Comparison of ENCODE assay signal across 8 mouse cellular contexts in genomic region chr2:57122986-57123980, GRCm38 (mm10). TPM values are rescaled to one million over a fixed set of nuclear protein-coding genes. Genes with fewer than 3 reads are reported as not detected.
DNase-seq lines count a peak whose midpoint lies in the region; ATAC-seq and TF ChIP-seq lines count a peak whose summit lies in the region.

No protein-coding gene starts in this region.

- under 1% methylated on average over 54 of the region's 67 CpGs for WGBS in heart, embryonic 14.5 days
- under 1% methylated on average over 63 of the region's 67 CpGs for WGBS in kidney, postnatal 0 days
- 2% methylated on average over 66 of the region's 67 CpGs for WGBS in spleen, adult 2 months

- in situ Hi-C loops in CH12.LX (cut with MboI; ENCODE audit: low pct_ligation_motif_present, low pct_unique_long_range_greater_than_20kb, low sequenced_read_pairs): loop anchor here (25.0 kb wide), 1 partner anchor 239 kb away; no protein-coding TSS in a partner anchor

- H3K4me3 ChIP-seq in CH12.LX (replicated peaks in 1 of 3; ENCODE audit: low read depth in 2 of 3, low read length in 2 of 3, poor library complexity in 1 of 3): peak overlapping the region; percentile 62 to 94 (median 80)
- peak overlapping the region; percentile 98 for H3K4me3 ChIP-seq in embryonic fibroblast, embryonic 13.5 days (ENCODE audit: insufficient read depth, low read length)
- peak overlapping the region; percentile 60 to 89 for H3K4me3 ChIP-seq in heart, embryonic 14.5 days (ENCODE audit: control insufficient read depth in 1 of 2, insufficient read depth in 1 of 2, low read depth in 1 of 2, low read length in 2 of 2)
- H3K4me3 ChIP-seq in kidney, postnatal 0 days (replicated peaks; ENCODE audit: low read depth, low read length): peak overlapping the region; percentile 91
- peak overlapping the region; percentile 80 for H3K4me3 ChIP-seq in spleen, adult 2 months (ENCODE audit: extremely low read depth, insufficient read depth, insufficient read length)

- no peaks in the 10 kb centered on the region for H3K9me3 ChIP-seq in CH12.LX (replicated peaks; ENCODE audit: low read length)
- H3K9me3 ChIP-seq in heart, embryonic 14.5 days (ENCODE audit: control insufficient read depth, low read length): no peaks in the 10 kb centered on the region
- no peaks in the 10 kb centered on the region for H3K9me3 ChIP-seq in kidney, postnatal 0 days (replicated peaks; ENCODE audit: low read length)

- peak; percentile 49 for TF ChIP-seq POLR2A in CH12.LX (IDR thresholded peaks at IDR 0.05; ENCODE audit: low read depth, low read length)
- no peak; the same call in 1 of the 2 replicates for TF ChIP-seq POLR2A in embryonic fibroblast, embryonic 13.5 days (IDR thresholded peaks at IDR 0.05; ENCODE audit: low read depth, low read length)
- no peak for TF ChIP-seq POLR2A in spleen, adult 2 months (IDR thresholded peaks at IDR 0.05; ENCODE audit: low read depth, low read length)

- peak overlapping the region; percentile 97 for H3K9ac ChIP-seq in CH12.LX (ENCODE audit: insufficient read depth, low read depth)
- peak overlapping the region; percentile 97 for H3K9ac ChIP-seq in heart, embryonic 14.5 days (ENCODE audit: low read length)
- H3K9ac ChIP-seq in kidney, postnatal 0 days (ENCODE audit: low read depth, low read length): peak overlapping the region; percentile 95

- no peak for TF ChIP-seq EP300 in CH12.LX (IDR thresholded peaks at IDR 0.05; ENCODE audit: low read length)

- no peak for TF ChIP-seq RAD21 in CH12.LX (IDR thresholded peaks at IDR 0.05; ENCODE audit: low read depth, low read length)

- peaks cover 12% of the 10 kb centered on the region for H3K79me2 ChIP-seq in CH12.LX (replicated peaks; ENCODE audit: control insufficient read depth, extremely low read depth, insufficient read depth, poor library complexity, severe bottlenecking)

- peak; percentile 77 for ATAC-seq in heart, embryonic 14.5 days (ENCODE audit: insufficient number of reproducible peaks, insufficient read depth, low FRiP score, low read depth)
- ATAC-seq in kidney, postnatal 0 days (replicated peaks; ENCODE audit: low FRiP score, low read depth): peak; percentile 83

- H3K27me3 ChIP-seq in CH12.LX (replicated peaks): no peaks in the 10 kb centered on the region
- no peaks in the 10 kb centered on the region; the same call in 1 of the 2 replicates for H3K27me3 ChIP-seq in heart, embryonic 14.5 days (ENCODE audit: control insufficient read depth, insufficient read depth, low read length)
- no peaks in the 10 kb centered on the region; the same call in 1 of the 2 replicates for H3K27me3 ChIP-seq in kidney, postnatal 0 days (ENCODE audit: insufficient read depth, low read length)
- H3K27me3 ChIP-seq in spleen, adult 2 months (ENCODE audit: control insufficient read depth, insufficient read depth, low read length): peaks cover 11% of the 10 kb centered on the region

- peak; percentile 60 for DNase-seq in CH12.LX (ENCODE audit: extremely low read depth)
- peak; percentile 68 for DNase-seq in adrenal gland, postnatal 14 days
- DNase-seq in kidney, postnatal 0 days (ENCODE audit: low spot score): peak; percentile 65
- DNase-seq in lung, postnatal 4 days: peak; percentile 69 to 73
- no peak for DNase-seq in spleen, adult 2 months (ENCODE audit: low read depth in 1 of 2, low spot score in 2 of 2)
- no peak for DNase-seq in right cerebral cortex, adult 2 months (ENCODE audit: low spot score in 2 of 2)

- TF ChIP-seq CTCF in CH12.LX (conservative IDR thresholded peaks at IDR 0.05 in 1 of 2, IDR thresholded peaks at IDR 0.05 in 1 of 2; ENCODE audit: low read depth in 2 of 2, low read length in 2 of 2): no peak
- TF ChIP-seq CTCF in embryonic fibroblast, embryonic 13.5 days (IDR thresholded peaks at IDR 0.05; ENCODE audit: borderline replicate concordance, insufficient read depth, low read length): no peak
- no peak for TF ChIP-seq CTCF in kidney, postnatal 0 days (IDR thresholded peaks at IDR 0.05; ENCODE audit: low read depth)
- TF ChIP-seq CTCF in spleen, adult 2 months (IDR thresholded peaks at IDR 0.05; ENCODE audit: extremely low read depth, insufficient read depth, insufficient read length, insufficient replicate concordance): no peak

- peak overlapping the region; percentile 51 for H3K27ac ChIP-seq in CH12.LX (ENCODE audit: insufficient read depth, low read depth)
- H3K27ac ChIP-seq in embryonic fibroblast, embryonic 13.5 days (ENCODE audit: insufficient read depth, low read length): peak overlapping the region; percentile 70
- peak overlapping the region; percentile 81 to 95 for H3K27ac ChIP-seq in heart, embryonic 14.5 days (replicated peaks in 1 of 2; ENCODE audit: control insufficient read depth in 1 of 2, insufficient read depth in 1 of 2, low read depth in 2 of 2, low read length in 2 of 2)
- peak overlapping the region; percentile 90 for H3K27ac ChIP-seq in kidney, postnatal 0 days
- H3K27ac ChIP-seq in spleen, adult 2 months (ENCODE audit: insufficient read depth, low read length): peak overlapping the region; percentile 32; the same call in 1 of the 2 replicates

- H3K36me3 ChIP-seq in CH12.LX (replicated peaks in 1 of 2; ENCODE audit: control insufficient read depth in 1 of 2, insufficient read depth in 1 of 2, low read length in 1 of 2): peaks cover 0 to 5% of the 10 kb centered on the region in 2 experiments
- H3K36me3 ChIP-seq in heart, embryonic 14.5 days (ENCODE audit: control insufficient read depth, insufficient read depth, low read length): no peaks in the 10 kb centered on the region
- no peaks in the 10 kb centered on the region for H3K36me3 ChIP-seq in kidney, postnatal 0 days (ENCODE audit: insufficient read depth, low read length)
- H3K36me3 ChIP-seq in spleen, adult 2 months (ENCODE audit: control insufficient read depth, insufficient read depth, low read length): no peaks in the 10 kb centered on the region

- dilution Hi-C loops in CH12.LX (cut with MboI; ENCODE audit: extremely low pct_ligation_motif_present, extremely low pct_unique_long_range_greater_than_20kb, low sequenced_read_pairs): no loop called here

- H3K4me1 ChIP-seq in CH12.LX (ENCODE audit: control insufficient read depth in 1 of 2, insufficient read depth in 2 of 2): peaks cover 0 to 25% of the 10 kb centered on the region in 2 experiments; a peak in 2 of 4 replicates
- H3K4me1 ChIP-seq in embryonic fibroblast, embryonic 13.5 days (ENCODE audit: control insufficient read depth, insufficient read depth, low read length): peaks cover 3% of the 10 kb centered on the region; the same call in 1 of the 2 replicates
- peaks cover 0 to 3% of the 10 kb centered on the region in 2 experiments; a peak in 1 of 4 replicates for H3K4me1 ChIP-seq in heart, embryonic 14.5 days (ENCODE audit: control insufficient read depth in 2 of 2, insufficient read depth in 2 of 2, low read length in 2 of 2)
- H3K4me1 ChIP-seq in kidney, postnatal 0 days (replicated peaks; ENCODE audit: insufficient read depth, low read length): 0 out of 2 replicates have a peak, but pooled peaks cover 3% of the 10 kb centered on the region
- H3K4me1 ChIP-seq in spleen, adult 2 months (ENCODE audit: control insufficient read depth, insufficient read depth, insufficient read length): no peaks in the 10 kb centered on the region

- peak overlapping the region; percentile 30; the same call in 1 of the 2 replicates for H3K4me2 ChIP-seq in CH12.LX (ENCODE audit: insufficient read depth, low read depth, poor library complexity, severe bottlenecking)
- H3K4me2 ChIP-seq in heart, embryonic 14.5 days (ENCODE audit: low read length): peak overlapping the region; percentile 76
- H3K4me2 ChIP-seq in kidney, postnatal 0 days (ENCODE audit: low read length): peak overlapping the region; percentile 94

TF ChIP-seq in CH12.LX, 34 proteins besides CTCF, POLR2A, EP300 and RAD21 (continues in another document):
- TF ChIP-seq ZKSCAN1 (IDR thresholded peaks at IDR 0.05; ENCODE audit: borderline replicate concordance, low read depth, low read length) (no peak), MXI1 (IDR thresholded peaks at IDR 0.05; ENCODE audit: low read depth, low read length) (peak; percentile 80), HCFC1 (IDR thresholded peaks at IDR 0.05; ENCODE audit: low read depth, low read length) (no peak; the same call in 1 of the 2 replicates), TBP (conservative IDR thresholded peaks at IDR 0.05; ENCODE audit: low read depth, low read length) (no peak), NRF1 (IDR thresholded peaks at IDR 0.05; ENCODE audit: low read depth, low read length) (no peak), JUND (conservative IDR thresholded peaks at IDR 0.05; ENCODE audit: low read depth, low read length) (no peak), CHD2 (IDR thresholded peaks at IDR 0.05; ENCODE audit: low read length) (peak; percentile 29; the same call in 1 of the 2 replicates), NELFE (IDR thresholded peaks at IDR 0.05; ENCODE audit: low read depth, low read length) (peak; percentile 45; the same call in 1 of the 2 replicates), SIN3A (IDR thresholded peaks at IDR 0.05; ENCODE audit: low read length) (no peak), USF2 (conservative IDR thresholded peaks at IDR 0.05; ENCODE audit: low read depth, low read length) (no peak), UBTF (IDR thresholded peaks at IDR 0.05; ENCODE audit: low read depth, low read length) (peak; percentile 31; the same call in 1 of the 2 replicates), GABPA (IDR thresholded peaks at IDR 0.05; ENCODE audit: insufficient replicate concordance, low read depth, low read length) (no peak), BHLHE40 (IDR thresholded peaks at IDR 0.05; ENCODE audit: low read depth, low read length) (peak; percentile 57), PAX5 (IDR thresholded peaks at IDR 0.05; ENCODE audit: low read length) (no peak), IRF4 (IDR thresholded peaks at IDR 0.05; ENCODE audit: low read depth, low read length) (no peak), ZMIZ1 (IDR thresholded peaks at IDR 0.05; ENCODE audit: low read depth, low read length) (0 out of 2 replicates have a peak, but pooled peaks have one; percentile 17), USF1 (IDR thresholded peaks at IDR 0.05; ENCODE audit: low read depth, low read length) (no peak), ELF1 (IDR thresholded peaks at IDR 0.05; ENCODE audit: low read depth, low read length) (no peak), POLR2AphosphoS2 (IDR thresholded peaks at IDR 0.05; ENCODE audit: low read depth, low read length) (no peak), MYC (IDR thresholded peaks at IDR 0.05; ENCODE audit: low read depth, low read length) (peak; percentile 97)

RNA-seq across cellular contexts. Expression of gene Nr4a2, which starts 0.5 kb away (rescaled TPM):
- total RNA-seq in CH12.LX (2012; rRNA removed): 1.2 and 1.8 TPM in 2 replicates
- 0.74 and 0.82 TPM in 2 replicates for total RNA-seq in CH12.LX (2014; rRNA removed)
- polyA plus RNA-seq in CH12.LX (2012; ENCODE audit: insufficient read length, low read depth): 1.2 and 2.3 TPM in 2 replicates
- 6.8 and 48.2 TPM in 2 replicates for total RNA-seq in adrenal gland, postnatal 14 days (2021)
- 5.7 and 8.1 TPM in 2 replicates for polyA plus RNA-seq in embryonic fibroblast, embryonic 13.5 days (2011; ENCODE audit: insufficient read length, low read depth, missing spikeins)
- 1.9 and 2.4 TPM in 2 replicates for polyA plus RNA-seq in heart, embryonic 14.5 days (2014; fragmentation: Nextera tagmentation; extraction: Ambion mirVana)
- 1.9 and 2.0 TPM in 2 replicates for polyA plus RNA-seq in kidney, postnatal 0 days (2015; fragmentation: Nextera tagmentation; extraction: Ambion mirVana)
- polyA plus RNA-seq in spleen, adult 2 months (2012; rRNA removed): 0.61 and 1.4 TPM in 2 replicates

Comparison
In these comparisons a context has a peak if more than half of its experiments do, and no peak if none do; other contexts are left out.
1. DNase-seq: peak in CH12.LX (single experiment), adrenal gland, postnatal 14 days (single experiment), kidney, postnatal 0 days (single experiment) and lung, postnatal 4 days (2 of 2); none in spleen, adult 2 months (0 of 2) and right cerebral cortex, adult 2 months (0 of 2).
2. H3K27ac ChIP-seq: peak in every context shown above with its lines; median percentile 90 in kidney, postnatal 0 days; 88 in heart, embryonic 14.5 days; 70 in embryonic fibroblast, embryonic 13.5 days; 51 in CH12.LX; 32 in spleen, adult 2 months.
3. H3K4me2 ChIP-seq: peak in every context shown above with its lines; median percentile 94 in kidney, postnatal 0 days; 76 in heart, embryonic 14.5 days; 30 in CH12.LX.
4. Peak in every context shown above with its lines, with median percentiles within 50 percentile points of each other: H3K4me3 ChIP-seq and H3K9ac ChIP-seq.